Mouse (Mus musculus): ENCODE results near the gene Cxcl1.

Gene Cxcl1

DNA sequence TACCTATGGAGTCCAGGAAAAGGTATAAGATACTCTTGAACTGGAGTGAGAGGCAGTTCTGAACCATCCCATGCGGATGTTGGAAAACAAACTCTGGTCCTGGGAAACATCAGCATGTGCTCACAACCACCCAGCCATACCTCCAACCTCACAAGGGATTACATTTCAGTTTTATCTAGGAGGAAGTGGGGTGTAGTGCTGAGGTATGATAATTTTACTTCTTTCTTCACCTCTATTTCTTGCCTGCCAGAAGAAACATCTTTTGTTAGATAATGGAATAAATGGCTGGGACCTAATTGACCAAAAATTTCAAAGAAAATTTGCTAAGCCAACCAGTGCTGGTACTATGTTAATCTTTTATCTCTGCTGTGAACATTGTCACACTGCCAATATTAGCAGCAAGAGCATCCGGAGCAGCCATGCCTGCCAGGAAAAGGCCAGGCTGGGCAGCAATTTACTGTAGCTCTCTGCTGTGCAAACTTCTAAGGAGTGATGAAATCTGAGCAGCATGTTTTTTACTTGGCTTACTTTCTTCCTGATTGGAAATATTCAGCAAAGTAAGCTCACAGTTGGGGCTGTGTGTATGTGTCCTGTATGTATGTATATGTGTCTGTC, 6.3 kb upstream of the Cxcl1 start:
- no peak for DNase-seq (ENCODE audit: low read depth in 2 of 2, low spot score in 2 of 2)

GRCm38 (mm10) chr5:90888661-90889060, 2.4 kb upstream of the Cxcl1 start:
- DNase-seq (ENCODE audit: low read depth in 2 of 2, low spot score in 2 of 2), result no peak

- no peak for DNase-seq (ENCODE audit: low read depth in 2 of 2, low spot score in 2 of 2)
Measured at GRCm38 (mm10) chr5:90891464-90891813, 398 bp downstream of the Cxcl1 start.

DNA sequence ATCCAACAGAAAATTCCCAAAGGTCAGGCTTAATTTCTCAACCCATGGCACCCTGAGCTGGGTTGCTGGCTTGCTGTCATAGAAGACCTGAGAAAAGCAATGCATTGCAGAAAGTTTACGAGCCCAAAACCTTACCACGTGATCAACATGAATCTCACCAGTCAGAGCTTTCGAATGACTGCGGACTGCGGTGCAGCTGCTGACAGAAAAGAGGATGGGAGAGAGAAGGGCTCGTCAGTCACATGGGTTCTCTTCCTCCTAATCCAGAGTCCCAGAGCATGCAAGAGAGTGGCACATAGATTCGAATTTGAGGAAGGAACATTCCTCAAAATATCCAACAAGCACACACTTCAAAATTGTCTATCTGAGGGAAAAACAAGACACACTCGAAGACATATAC, 3.2 kb downstream of the Cxcl1 start:
- DNase-seq (ENCODE audit: low read depth in 2 of 2, low spot score in 2 of 2), result no peak

DNA sequence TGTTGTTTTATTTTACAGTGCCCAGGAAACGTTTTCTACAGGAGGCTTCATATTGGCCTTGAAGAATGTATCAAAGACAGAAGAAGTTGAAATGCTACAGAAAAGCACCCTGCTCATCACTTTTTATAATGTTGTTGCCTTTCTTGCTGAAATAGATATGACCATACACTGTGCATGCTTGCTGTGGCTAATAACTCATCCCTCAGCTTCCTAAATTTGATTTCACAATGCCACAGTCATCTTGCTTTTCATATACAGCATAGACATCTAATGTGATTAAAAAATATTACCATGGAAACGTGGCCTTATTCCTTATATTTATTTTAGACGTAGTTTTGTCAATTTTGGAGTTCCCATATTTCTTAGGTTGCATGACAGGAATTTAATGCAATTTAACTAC, 6.4 kb downstream of the Cxcl1 start:
- DNase-seq (ENCODE audit: low read depth in 2 of 2, low spot score in 2 of 2), result no peak

DNA sequence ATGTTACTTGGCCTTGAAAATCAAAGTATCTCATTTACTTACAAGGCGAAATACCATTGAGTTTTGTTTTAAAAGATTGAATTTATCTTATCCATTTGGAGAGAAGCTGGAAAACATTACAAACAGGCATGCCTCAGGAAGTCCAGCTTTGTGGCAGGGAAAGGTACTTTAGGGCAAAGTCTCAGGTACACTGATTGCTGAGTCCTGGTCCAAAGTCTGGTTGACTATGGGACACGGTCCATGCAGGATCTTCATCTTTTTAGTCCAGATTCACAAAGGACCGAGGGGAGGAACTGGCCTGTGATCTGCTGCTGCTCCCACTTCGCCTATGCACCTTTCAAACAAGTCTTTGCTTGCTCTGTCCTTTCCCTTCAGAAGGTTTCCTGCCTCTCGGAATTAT, 8.3 kb downstream of the Cxcl1 start:
- DNase-seq (ENCODE audit: low read depth in 2 of 2, low spot score in 2 of 2), result no peak

DNA sequence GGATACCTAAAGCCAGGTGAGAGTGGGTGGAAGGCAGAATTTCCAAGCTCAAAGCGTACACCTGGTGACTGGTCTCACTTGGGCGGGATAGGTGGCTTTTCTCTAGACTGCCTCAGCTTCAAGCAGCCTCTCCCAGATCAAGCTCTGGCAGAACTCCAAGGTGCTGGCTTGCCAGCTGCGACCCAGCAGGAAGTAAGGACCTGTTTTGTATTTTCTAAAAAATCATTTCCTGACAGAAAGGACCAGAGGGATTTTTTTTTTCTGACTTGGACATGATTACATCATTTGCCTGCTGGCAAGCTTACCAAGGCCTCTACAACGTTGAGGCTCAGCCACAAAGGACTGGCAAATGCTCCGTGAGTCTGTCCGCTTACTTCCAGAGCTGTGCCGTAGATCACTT, 9.1 kb downstream of the Cxcl1 start:
- no peak for DNase-seq (ENCODE audit: low read depth in 2 of 2, low spot score in 2 of 2)

GRCm38 (mm10) chr5:90900688-90901087, 9.6 kb downstream of the Cxcl1 start:
- no peak for DNase-seq (ENCODE audit: low read depth in 2 of 2, low spot score in 2 of 2)

GRCm38 (mm10) chr5:90902380-90903260, 11.6 kb downstream of the Cxcl1 start:
- no peak for DNase-seq (ENCODE audit: low read depth in 2 of 2, low spot score in 2 of 2)

DNA sequence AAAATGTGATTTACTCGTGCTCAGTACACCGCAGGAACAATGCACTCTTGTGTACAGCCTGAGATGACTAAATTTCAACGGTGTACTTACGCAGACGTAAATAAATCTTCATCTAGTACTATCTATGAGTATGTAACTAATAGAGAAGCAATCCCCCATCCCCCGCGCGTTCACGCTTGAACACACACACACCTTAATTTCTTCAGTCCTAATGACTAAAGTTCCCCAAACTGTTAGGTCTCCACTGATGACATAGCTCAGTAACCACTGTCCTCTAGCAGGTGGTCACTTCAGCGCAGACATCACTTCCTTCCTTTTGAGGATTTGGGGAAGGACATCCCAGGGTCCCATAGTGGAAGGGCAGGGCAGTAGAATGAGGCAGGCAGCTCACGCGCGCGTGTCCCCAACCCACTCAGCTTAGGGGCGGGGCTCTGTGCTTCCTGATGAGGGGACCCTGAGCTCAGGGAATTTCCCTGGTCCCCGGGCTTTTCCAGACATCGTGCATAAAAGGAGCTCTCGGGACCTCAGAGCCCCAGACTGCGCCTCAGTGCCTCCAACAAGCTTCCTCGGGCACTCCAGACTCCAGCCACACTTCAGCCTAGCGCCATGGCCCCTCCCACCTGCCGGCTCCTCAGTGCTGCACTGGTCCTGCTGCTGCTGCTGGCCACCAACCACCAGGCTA, 12.4 kb downstream of the Cxcl1 start, which contains the start of gene Cxcl2:
Gene Cxcl2, plus strand, starts transcription at position 533 of the 682 bp plus-strand sequence.
- DNase-seq (ENCODE audit: low read depth in 2 of 2, low spot score in 2 of 2), result no peak

- DNase-seq (ENCODE audit: low read depth in 2 of 2, low spot score in 2 of 2), result peak in 1 of 2 experiments; percentile 31
Measured at GRCm38 (mm10) chr5:90908983-90909382, 17.9 kb downstream of the Cxcl1 start.

DNA sequence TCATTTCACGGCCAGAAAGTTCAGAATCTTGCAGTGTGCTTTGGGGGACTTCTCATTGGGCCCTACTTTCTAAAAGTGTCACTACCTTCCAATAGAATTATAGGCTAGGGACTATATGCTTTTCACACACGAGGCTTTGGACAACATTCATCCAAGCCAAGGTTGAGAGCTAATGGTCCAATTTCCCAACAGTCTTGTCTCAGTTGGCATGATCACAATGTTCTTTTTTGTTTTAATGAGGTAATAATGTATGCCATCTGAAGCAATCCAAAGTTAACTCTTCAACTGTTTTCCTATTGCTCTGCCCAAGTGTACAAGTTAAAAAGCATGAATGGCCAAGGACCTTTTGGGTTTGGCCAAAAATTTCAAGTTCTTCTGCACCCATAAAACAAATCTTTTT, 28.5 kb downstream of the Cxcl1 start:
- no peak for DNase-seq (ENCODE audit: low read depth in 2 of 2, low spot score in 2 of 2)

- no peak for DNase-seq (ENCODE audit: low read depth in 2 of 2, low spot score in 2 of 2)
Measured at GRCm38 (mm10) chr5:90922958-90923357, 31.9 kb downstream of the Cxcl1 start.

DNA sequence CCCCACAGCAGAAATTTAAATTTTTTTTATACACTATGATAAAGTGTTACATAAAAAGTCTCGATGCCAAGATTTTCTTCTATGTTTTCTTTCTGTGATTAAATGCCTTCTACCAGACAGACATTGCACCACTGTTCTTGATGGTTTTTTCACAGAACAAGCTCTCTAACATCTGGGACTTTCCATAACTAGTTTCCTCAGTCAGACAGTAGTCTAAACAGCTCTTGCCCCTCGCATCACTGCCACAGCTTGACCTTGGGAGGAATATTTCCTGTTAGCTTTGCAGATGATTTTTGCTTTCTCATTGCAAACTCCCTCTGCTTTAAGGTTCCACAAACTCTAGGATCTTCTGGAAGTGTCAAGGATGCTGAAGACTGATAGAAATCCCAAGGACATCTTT, 39.5 kb downstream of the Cxcl1 start:
- no peak for DNase-seq (ENCODE audit: low read depth in 2 of 2, low spot score in 2 of 2)

DNA sequence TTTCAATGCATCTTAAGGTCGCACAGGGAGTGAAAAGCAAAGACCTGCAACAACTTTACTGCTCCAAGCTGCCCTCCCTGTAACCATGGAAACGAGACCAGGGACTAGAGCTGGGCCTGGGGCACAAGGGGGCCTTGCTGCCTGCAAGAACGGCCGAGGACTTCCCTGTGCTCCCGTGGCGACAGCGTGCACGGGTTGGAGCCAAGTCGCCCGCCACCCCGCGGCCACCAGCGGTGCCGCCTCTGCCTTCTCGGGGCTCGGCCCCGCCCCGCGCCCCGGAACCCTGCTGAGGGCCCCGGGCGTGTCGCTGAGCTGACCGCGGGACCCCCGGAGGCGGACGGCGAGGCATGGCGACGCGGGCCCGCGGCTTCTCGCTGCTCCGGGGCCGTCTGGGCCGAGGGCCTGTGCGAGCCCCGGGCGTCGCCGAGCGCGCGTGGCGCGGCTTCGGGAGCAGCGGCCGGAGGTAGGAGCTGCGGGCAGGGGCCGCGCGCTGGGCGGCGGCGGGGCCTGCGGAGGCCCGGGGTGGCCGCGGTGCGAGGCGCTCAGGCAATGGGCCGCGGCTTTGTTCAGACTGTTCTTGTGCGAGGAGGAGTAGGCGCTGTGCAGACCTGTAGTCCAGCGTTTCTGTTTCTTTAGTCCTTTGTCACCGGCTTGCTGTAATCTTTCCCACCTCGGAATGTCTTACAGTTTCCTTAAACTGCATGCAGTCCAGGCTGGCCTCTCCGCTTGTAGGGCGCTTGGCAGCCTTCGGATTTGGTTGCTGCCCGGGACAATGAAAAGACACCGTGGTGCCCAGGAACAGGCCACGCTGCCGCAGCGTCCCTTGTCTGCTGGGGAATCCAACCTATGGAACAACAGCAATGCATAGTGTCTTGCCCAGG, 40.2 kb downstream of the Cxcl1 start, which contains the start of gene Mthfd2l:
Gene Mthfd2l, plus strand, starts transcription at position 147 of the 881 bp plus-strand sequence.
- DNase-seq (ENCODE audit: low read depth in 2 of 2, low spot score in 2 of 2), result peak; percentile 53 to 59

DNA sequence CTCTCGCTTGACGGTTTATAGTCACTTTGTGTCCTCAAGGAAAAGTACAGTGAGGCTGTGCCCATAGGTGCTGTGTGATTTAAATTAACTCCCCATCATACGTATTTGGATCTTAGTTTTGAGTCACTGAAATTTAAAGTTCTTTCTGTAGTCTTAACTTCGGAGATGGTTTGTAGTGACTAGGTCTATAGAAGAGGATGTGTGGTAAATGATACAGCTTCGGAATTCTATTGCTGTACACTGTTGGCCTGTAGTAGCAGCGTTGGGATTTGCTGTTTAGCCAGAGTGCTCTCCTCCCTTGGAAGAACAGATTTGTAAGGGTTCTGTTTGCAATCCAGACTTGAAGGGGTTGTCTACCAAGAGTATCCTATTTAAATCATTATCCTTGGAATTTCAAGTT, 40.9 kb downstream of the Cxcl1 start:
- DNase-seq (ENCODE audit: low read depth in 2 of 2, low spot score in 2 of 2), result no peak

DNA sequence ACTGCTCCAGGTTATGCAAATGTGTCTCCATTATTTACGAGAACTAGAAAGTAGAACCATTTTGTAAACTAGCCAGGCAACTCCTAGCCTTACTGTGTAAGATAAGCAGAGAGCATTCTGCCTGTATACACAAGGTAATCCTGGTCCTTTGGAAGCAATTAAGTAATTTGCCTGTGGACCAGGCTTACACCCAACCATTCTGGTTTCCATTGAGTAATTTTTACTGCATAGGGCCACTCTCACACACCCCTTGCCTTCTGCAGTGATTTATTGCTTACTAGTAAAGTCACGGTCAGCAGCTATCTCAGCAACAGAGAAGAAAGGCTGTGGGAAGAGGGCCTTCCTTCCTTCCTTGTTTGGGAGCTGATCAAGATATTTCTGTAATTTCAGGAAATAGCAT, 45.7 kb downstream of the Cxcl1 start:
- no peak for DNase-seq (ENCODE audit: low read depth in 2 of 2, low spot score in 2 of 2)

Data from CD8-positive naive resting alpha-beta T cell, adult 2 months (primary cell).